Mouse (Mus musculus) liver, embryonic 11.5 days (tissue): ENCODE measurements around the gene Ddx19b. TPM values are rescaled to one million over a fixed set of nuclear protein-coding genes. Genes with fewer than 3 reads are reported as not detected.
"Not testable (repeated sequence)": the region's sequence is repeated elsewhere in the genome, so short reads cannot be mapped to it uniquely, and the experiment has no call there.

Experiments
- ATAC-seq: fragments of 200-750 bp; cut with Nextera tagmentation; replicated peaks from 2 replicates; pipeline ENCODE4 v1.8.0; 2017; ENCODE audit warnings: moderate number of reproducible peaks, mild to moderate bottlenecking, moderate TSS enrichment, moderate library complexity; ENCODE audit not compliant: low FRiP score
- DNase-seq: peaks from one replicate; pipeline ENCODE4 v3.0.0-alpha.2; 2017; ENCODE audit warnings: low spot score
- H3K27ac ChIP-seq: fragments of 300-500 bp; sonication (generic); 2 replicates; pipeline ENCODE4 v1.5.1; 2014; ENCODE audit warnings: mild to moderate bottlenecking, low read depth, low read length, control low read depth
- H3K27me3 ChIP-seq: fragments of 300-500 bp; sonication (generic); replicated peaks from 2 replicates; pipeline ENCODE4 v1.6.1; 2014; ENCODE audit warnings: low read length, mixed read lengths; ENCODE audit not compliant: control insufficient read depth, insufficient read depth
- H3K36me3 ChIP-seq: fragments of 300-500 bp; sonication (generic); 2 replicates; pipeline ENCODE4 v1.6.1; 2014; ENCODE audit warnings: mild to moderate bottlenecking, low read length, moderate library complexity, mixed read lengths; ENCODE audit not compliant: control insufficient read depth, insufficient read depth
- H3K4me1 ChIP-seq: fragments of 300-500 bp; sonication (generic); replicated peaks from 2 replicates; pipeline ENCODE4 v1.6.1; 2014; ENCODE audit warnings: low read length, mixed read lengths; ENCODE audit not compliant: control insufficient read depth, insufficient read depth
- H3K4me2 ChIP-seq: fragments of 300-500 bp; sonication (generic); 2 replicates; pipeline ENCODE4 v1.6.1; 2014; ENCODE audit warnings: mild to moderate bottlenecking, control low read depth, moderate library complexity
- H3K4me3 ChIP-seq: fragments of 300-500 bp; sonication (generic); 2 replicates; pipeline ENCODE4 v1.5.1; 2014; ENCODE audit warnings: low read depth, low read length, control low read depth
- H3K9ac ChIP-seq: fragments of 300-500 bp; sonication (generic); 2 replicates; pipeline ENCODE4 v1.6.1; 2014; ENCODE audit warnings: low read depth, low read length, control low read depth
- H3K9me3 ChIP-seq: fragments of 300-500 bp; sonication (generic); 2 replicates; pipeline ENCODE4 v1.6.1; 2016; ENCODE audit warnings: low read length, inconsistent platforms, mixed read lengths; ENCODE audit not compliant: control insufficient read depth
- whole genome bisulfite sequencing: fragments of 180-500 bp; shearing (Covaris S2); extraction: QIAGEN DNeasy Blood & Tissue Kit; methylation state at CpG from one replicate; pipeline ENCODE4 v1.1.7; 2014; 5-methylcytosine and 5-hydroxymethylcytosine counted together
- polyA plus RNA-seq: library from polyadenylated mRNA; unstranded; fragments of >200 nt; fragmentation: Nextera tagmentation; extraction: Ambion mirVana; gene quantifications from 2 replicates; pipeline ENCODE4 v1.2.1, GENCODE M21; 2014

Gene Ddx19b
- polyA plus RNA-seq, 1 experiment from 2014 or later = 7.1 TPM

- ATAC-seq (no peak), DNase-seq (no peak)
- 80% methylated on average over 7 of the region's 7 CpGs for WGBS
- H3K27ac ChIP-seq = no peak overlapping the region
- H3K9me3 ChIP-seq = no peaks in the 10 kb centered on the region
- no peak overlapping the region for H3K9ac ChIP-seq
- H3K27me3 ChIP-seq = no peaks in the 10 kb centered on the region
- no peak overlapping the region for H3K4me3 ChIP-seq
- peaks cover 14% of the 10 kb centered on the region for H3K36me3 ChIP-seq
- no peak overlapping the region for H3K4me2 ChIP-seq
- no peaks in the 10 kb centered on the region for H3K4me1 ChIP-seq
Measured at GRCm38 (mm10) chr8:110964666-110965065, 66.9 kb downstream of the Ddx19b start.

DNA sequence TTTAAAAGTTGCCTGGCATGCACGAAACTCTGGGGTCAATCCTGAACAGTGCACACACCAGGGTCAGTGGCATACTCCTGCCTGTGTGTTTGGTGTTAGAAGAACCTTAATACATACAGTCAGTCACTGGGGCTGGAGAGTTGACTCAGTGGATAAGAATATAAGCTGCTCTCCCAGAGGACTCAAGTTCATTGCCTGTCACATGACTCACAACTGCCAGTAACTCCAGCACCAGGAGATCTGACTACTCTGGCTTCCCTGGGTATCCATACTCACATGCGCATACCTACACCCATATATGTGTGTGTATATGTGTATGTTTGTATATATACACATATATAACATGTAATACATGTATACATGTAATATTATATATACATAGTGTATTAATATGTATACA lies 68.5 kb downstream of the Ddx19b start:
- 86% methylated on average over 2 of the region's 2 CpGs for WGBS
- Histone ChIP-seq H3K27me3 (no peaks in the 10 kb centered on the region), H3K4me1 (no peaks in the 10 kb centered on the region), H3K4me3 (no peak overlapping the region), H3K9ac (no peak overlapping the region), H3K9me3 (no peaks in the 10 kb centered on the region), H3K4me2 (no peak overlapping the region), H3K36me3 (peaks cover 14% of the 10 kb centered on the region), H3K27ac (no peak overlapping the region)
- ATAC-seq (no peak), DNase-seq (no peak)

- H3K27ac ChIP-seq = no peak overlapping the region
- H3K9ac ChIP-seq = no peak overlapping the region
- H3K27me3 ChIP-seq = no peaks in the 10 kb centered on the region
- 91% methylated on average over 6 of the region's 6 CpGs for WGBS
- H3K9me3 ChIP-seq = no peaks in the 10 kb centered on the region
- DNase-seq (no peak), ATAC-seq (no peak)
- peaks cover 24% of the 10 kb centered on the region for H3K36me3 ChIP-seq
- H3K4me2 ChIP-seq = no peak overlapping the region
- no peak overlapping the region for H3K4me3 ChIP-seq
- H3K4me1 ChIP-seq = no peaks in the 10 kb centered on the region
Measured at GRCm38 (mm10) chr8:110959906-110960305, 71.6 kb downstream of the Ddx19b start.

GRCm38 (mm10) chr8:110959071-110959780 lies 72.3 kb downstream of the Ddx19b start:
- DNase-seq (no peak), ATAC-seq (no peak)
- Histone ChIP-seq H3K27me3 (no peaks in the 10 kb centered on the region), H3K9me3 (no peaks in the 10 kb centered on the region), H3K9ac (no peak overlapping the region), H3K4me1 (no peaks in the 10 kb centered on the region), H3K4me2 (no peak overlapping the region), H3K27ac (no peak overlapping the region), H3K4me3 (no peak overlapping the region), H3K36me3 (peaks cover 22% of the 10 kb centered on the region)
- WGBS = 90% methylated on average over 12 of the region's 12 CpGs

DNA sequence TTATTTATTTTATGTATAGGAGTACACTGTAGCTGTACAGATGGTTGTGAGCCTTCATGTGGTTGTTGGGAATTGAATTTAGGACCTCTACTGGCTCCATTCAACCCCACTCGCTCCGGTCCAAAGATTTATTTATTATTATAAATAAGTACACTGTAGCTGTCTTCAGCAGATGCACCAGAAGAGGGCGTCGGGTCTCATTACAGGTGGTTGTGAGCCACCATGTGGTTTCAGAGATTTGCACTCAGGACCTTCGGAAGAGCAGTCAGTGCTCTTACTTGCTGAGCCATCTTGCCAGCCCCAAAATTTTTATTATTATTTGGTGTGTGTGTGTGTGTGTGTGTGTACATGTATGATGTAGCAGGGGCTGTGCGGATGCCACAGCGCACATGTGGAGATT lies 73.0 kb downstream of the Ddx19b start:
- not testable (repeated sequence) for H3K4me2 ChIP-seq, ATAC-seq, DNase-seq, H3K9me3 ChIP-seq, H3K4me3 ChIP-seq, H3K4me1 ChIP-seq, H3K27ac ChIP-seq, H3K27me3 ChIP-seq, H3K9ac ChIP-seq
- 90% methylated on average over 7 of the region's 7 CpGs for WGBS
- peaks cover 22% of the 10 kb centered on the region for H3K36me3 ChIP-seq

DNA sequence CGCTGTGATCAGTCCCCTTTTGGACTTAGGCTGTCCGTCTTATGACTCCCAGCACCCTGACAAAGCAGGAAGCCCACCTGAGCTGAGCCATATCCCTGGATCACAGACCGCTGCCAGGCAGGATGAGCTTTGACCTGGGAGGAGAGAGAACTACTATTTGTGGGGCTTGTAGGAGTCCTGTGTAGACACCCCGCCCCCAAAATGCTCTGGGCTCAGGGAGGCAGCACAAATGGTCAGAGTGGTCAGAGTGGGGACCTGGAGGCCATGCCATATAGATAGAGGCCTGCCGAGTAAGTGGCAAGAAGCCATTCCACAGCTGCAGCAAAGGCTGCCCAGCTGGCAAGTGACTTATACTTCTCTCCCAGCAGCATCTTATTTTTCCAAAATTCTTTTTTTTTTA lies 73.4 kb downstream of the Ddx19b start:
- no peak overlapping the region for H3K4me3 ChIP-seq
- H3K27ac ChIP-seq = no peak overlapping the region
- no peak overlapping the region for H3K9ac ChIP-seq
- no peak for DNase-seq
- no peaks in the 10 kb centered on the region for H3K9me3 ChIP-seq
- no peak overlapping the region for H3K4me2 ChIP-seq
- H3K36me3 ChIP-seq = peaks cover 22% of the 10 kb centered on the region
- H3K27me3 ChIP-seq = no peaks in the 10 kb centered on the region
- ATAC-seq = no peak
- WGBS = 92% methylated on average over 5 of the region's 5 CpGs
- no peaks in the 10 kb centered on the region for H3K4me1 ChIP-seq

GRCm38 (mm10) chr8:110957471-110957870 lies 74.1 kb downstream of the Ddx19b start:
- DNase-seq = no peak
- Histone ChIP-seq H3K9me3 (no peaks in the 10 kb centered on the region), H3K27me3 (no peaks in the 10 kb centered on the region), H3K36me3 (peaks cover 20% of the 10 kb centered on the region), H3K27ac (no peak overlapping the region), H3K4me2 (no peak overlapping the region), H3K9ac (no peak overlapping the region), H3K4me3 (no peak overlapping the region), H3K4me1 (no peaks in the 10 kb centered on the region)
- WGBS = 89% methylated on average over 19 of the region's 19 CpGs
- ATAC-seq = no peak

- Histone ChIP-seq H3K4me1 (no peaks in the 10 kb centered on the region), H3K27me3 (no peaks in the 10 kb centered on the region), H3K4me2 (no peak overlapping the region), H3K36me3 (peaks cover 20% of the 10 kb centered on the region), H3K27ac (no peak overlapping the region), H3K9ac (no peak overlapping the region), H3K4me3 (no peak overlapping the region), H3K9me3 (no peaks in the 10 kb centered on the region)
- WGBS = 85% methylated on average over 15 of the region's 15 CpGs
- ATAC-seq = no peak
- DNase-seq = no peak
Measured at GRCm38 (mm10) chr8:110956619-110957450, 74.7 kb downstream of the Ddx19b start.

DNA sequence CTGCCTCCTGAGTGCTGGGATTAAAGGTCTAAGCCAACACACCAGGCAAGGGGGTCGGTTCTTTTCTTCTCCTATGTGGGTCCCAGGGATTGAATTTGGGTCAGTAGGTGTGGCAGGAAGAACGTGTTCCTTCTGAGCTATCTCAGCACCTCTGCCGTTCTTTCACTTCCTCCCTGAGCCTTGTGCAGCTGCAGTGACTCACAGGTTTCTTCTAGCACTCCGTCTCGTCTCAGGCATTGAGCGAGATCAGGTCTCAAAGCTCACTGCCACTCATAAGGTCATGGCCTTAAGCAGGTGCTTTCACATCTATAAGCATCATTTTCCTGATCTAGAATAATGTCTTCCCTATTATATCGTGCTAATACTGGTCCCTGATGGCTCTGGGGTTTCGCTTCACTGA lies 76.8 kb downstream of the Ddx19b start:
- no peak for ATAC-seq
- DNase-seq = no peak
- Histone ChIP-seq H3K36me3 (peaks cover 18% of the 10 kb centered on the region), H3K27me3 (no peaks in the 10 kb centered on the region), H3K4me2 (no peak overlapping the region), H3K9ac (no peak overlapping the region), H3K4me1 (no peaks in the 10 kb centered on the region), H3K27ac (no peak overlapping the region), H3K4me3 (no peak overlapping the region), H3K9me3 (no peaks in the 10 kb centered on the region)
- 60% methylated on average over 8 of the region's 8 CpGs for WGBS
